Mouse (Mus musculus): ENCODE results near the gene Osbpl9.

- no peak for TF ChIP-seq CTCF (IDR thresholded peaks at IDR 0.05; ENCODE audit: low read depth)
- no peak for TF ChIP-seq EP300 (IDR thresholded peaks at IDR 0.05; ENCODE audit: low read depth)
These were observed 83.8 kb downstream of the Osbpl9 start for GRCm38 (mm10) chr4:109118327-109118659.
